Mouse (Mus musculus): ENCODE data around the gene Pheta1.

Pheta1 gene

DNA sequence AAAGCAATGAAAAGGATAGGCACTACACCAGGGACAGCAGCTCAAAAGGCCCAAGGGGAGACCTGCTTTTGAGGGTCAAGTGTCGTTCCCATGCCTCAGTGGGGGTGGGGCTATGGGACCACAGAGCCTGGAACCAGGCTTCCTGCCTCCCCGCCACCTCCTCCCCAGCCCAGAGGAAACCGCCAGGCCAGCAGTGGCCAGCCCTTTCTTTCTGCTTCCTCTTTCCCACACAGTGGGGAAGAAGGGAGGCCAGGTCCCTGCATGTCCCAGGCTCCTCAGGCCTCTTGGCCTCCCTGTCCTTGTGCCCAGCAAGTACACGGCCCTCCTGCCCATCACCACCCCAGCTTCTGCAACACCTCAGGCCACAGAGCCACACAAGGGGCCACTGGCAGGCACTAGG, 24.7 kb upstream of the Pheta1 start:
- DNase-seq (ENCODE audit: low spot score in 2 of 2) = peak in 1 of 2 experiments; percentile 70

DNA sequence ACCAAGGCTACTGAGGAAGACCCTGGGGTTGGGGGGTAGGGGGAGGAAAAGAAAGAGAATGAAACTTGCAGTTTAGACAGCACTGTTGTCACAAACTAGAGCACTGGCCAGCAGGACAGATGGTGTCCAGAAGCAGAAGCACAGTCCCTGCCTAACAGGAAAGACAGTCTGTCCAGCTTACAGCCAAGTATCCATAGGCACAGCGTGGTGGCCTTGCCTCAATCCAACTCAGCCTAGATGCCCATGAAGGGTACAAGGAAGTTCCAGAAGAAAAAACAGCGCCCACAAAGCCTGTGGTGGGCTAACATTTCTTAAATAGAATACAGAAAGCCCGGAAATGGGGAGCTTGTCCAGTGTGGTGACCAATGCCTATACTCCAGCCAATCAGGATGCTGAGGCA, 23.2 kb upstream of the Pheta1 start:
- no peak for DNase-seq (ENCODE audit: low spot score in 2 of 2)

DNA sequence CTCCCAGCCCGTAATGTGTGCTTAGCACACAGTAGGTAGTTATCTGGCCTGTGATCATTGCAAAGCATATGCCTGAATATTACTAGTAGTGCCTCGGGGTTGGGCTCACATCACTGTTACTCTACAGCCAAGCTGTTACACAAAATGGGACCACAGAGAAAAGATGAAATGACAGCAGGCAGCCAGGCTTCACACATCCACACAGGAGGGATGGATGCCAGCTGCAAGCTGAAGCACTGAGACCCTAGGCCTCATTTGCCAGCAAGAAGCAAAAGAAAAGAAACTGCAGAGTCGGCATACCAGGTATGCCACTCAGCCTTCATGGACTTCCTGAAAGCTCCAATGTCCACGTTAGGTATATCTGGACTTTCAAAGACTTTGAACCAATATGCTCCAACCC, 20.9 kb upstream of the Pheta1 start:
- DNase-seq (ENCODE audit: low spot score in 2 of 2) = no peak

DNA sequence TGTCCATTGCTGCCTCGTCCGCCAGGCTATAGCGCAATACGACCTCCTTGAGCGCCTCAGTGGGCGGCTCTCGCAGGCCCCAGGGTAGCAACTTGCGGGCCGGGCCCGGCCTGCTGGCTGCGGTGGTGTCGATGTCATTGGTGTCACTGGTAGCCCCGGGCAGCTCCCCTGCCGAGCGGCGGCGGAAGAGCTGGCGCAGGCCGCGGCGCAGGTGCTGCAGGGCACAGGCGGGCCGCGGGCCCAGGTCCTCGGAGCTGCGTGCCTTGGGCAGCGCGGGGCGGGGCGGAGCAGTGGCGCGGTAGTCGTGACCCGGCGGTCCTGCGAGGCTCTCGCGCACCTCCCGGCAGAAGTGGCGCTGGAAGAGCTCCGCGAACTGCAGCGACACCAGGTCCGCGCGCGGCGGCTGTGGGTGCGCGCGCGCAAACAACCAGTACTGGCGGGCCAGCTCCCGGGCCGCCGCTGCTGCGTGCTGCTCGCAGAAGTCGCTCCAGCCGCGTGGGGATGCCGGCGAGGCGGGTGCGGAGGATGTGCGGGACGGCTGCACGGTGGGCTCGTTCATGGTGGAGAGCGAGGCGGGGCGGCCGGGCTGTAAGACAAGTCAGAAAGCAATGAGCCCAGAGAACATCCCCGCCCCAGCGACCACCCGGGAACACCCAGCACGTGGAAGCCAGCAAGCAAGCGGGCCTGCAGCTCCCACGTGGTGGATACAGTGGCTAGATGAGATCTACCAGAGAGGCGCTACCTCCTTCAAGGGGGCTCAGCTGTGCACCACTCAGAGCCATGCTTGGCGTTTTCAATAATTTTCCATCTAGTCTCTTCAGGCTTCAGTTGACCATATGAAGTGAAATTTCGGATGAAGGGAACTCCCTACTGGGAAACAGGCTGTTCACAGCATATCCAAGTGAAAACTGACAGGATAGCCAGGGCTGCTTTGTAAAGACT, 20.0 kb upstream of the Pheta1 start:
- DNase-seq (ENCODE audit: low spot score in 2 of 2) = no peak

DNA sequence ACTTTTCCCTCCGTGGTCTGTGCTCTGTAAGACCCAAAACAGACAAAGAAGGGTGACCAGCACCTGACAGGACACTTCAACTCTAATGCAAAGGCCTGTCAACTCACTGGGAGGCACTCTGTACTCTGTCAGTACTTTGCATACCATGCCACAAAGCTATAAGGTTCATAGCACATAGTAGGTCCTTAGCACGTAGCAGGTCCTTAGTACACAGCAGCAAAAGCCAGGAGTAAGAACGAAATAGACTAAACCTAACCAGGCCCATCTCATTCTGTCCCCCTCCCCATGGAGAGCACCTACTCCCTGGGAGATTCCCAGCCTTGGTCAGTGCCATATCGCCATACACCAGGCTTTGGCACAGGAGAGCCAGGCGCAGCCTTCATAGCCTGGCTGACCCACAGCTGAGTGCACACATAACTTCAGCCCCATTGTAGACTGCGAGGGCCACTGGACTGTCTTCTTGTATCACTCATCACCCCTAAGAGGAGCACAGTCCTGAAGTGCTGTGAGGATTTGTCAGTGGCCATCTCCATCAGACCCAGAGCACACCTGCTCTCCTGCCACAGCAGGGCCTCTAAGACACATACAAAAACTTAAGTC, 17.7 kb upstream of the Pheta1 start:
- no peak for DNase-seq (ENCODE audit: low spot score in 2 of 2)

DNA sequence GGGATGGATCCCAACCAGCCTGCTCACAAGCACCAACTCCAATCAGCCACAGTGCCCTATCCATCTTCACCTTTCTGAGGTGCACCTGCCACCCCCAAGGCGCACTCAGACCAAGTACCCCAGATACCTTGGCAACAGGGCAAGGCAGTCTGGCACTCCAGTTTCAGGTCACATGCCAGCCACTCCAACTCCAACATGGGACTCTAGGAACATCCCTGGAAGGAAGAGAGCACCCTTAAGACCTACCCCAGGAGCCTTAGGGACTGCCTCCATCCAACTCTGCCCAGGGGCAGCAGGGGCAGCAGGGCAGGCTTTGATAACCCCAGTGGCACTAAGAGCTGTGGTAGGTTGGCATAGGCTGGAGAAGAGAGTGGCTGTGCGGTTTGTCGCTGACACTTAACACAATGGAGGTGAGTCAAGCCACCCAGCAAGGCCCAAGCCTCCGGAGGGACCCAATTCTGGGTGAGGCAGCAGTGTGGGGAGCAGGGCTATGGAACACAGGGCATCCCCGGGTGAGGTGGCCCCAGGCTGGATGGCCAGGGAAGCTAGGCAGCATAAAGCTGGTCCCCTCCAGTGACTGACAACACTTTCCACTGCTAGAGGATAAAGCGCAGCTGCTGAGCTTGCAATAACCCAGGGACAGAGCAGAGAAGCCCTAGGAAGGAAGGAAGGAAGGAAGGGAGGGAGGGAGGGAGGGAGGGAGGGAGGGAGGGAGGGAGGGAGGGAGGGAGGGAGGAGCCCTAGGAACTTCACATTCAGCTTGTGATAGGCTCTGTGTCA, 16.2 kb upstream of the Pheta1 start:
- DNase-seq (ENCODE audit: low spot score in 2 of 2) = no peak

DNA sequence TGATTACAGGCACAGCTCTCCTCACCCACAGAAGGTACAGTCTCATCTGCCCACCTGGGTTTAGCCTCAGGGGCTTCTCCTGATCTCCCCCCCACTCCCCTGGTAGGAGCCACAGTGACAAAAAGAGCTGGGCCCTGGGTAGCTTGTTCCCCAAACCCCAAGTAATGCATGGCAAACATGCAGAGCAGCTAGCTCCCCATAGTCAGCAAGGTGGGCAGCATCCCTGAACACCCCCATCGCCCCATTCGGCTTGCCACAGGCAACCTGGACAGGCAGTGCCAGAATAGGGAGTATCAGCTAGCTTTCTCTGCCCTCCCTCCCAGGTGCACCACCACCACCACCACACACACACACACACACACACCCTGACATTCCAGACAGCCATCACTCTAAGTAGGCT, 15.6 kb upstream of the Pheta1 start:
- no peak for DNase-seq (ENCODE audit: low spot score in 2 of 2)

DNA sequence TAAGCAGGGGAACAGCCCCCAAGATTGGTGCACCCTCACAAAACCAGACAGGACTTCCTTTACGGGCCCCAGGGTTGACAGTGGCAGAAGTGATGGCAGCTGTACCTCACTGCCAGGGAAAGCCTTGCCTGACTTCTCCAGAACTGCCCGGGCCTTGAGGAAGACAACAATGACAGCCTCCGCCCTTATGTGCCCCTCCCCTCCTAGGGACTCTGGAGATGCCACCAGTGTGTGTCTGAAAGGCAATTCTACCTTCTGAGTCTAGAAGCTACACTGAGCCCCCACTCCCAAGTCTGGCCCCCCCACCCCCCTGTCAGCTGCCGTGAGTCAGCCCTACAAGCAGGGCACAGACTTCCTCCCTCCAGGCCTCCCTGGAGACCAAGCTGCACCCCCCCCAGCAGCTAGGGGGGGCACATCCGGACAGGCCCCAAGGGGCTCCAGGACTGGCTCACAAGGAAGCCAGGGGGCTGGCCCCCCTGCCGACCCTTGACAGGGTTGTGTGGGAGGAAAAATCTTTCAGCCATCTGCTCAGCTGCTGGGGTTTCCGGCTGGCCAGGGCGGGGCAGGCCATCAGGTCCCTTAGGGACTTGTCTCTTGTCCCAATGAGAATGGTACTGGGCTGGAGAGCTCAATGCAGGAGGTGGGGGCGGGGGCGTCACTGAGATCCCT, 15.1 kb upstream of the Pheta1 start:
- peak; percentile 83 to 87 for DNase-seq (ENCODE audit: low spot score in 2 of 2)

DNA sequence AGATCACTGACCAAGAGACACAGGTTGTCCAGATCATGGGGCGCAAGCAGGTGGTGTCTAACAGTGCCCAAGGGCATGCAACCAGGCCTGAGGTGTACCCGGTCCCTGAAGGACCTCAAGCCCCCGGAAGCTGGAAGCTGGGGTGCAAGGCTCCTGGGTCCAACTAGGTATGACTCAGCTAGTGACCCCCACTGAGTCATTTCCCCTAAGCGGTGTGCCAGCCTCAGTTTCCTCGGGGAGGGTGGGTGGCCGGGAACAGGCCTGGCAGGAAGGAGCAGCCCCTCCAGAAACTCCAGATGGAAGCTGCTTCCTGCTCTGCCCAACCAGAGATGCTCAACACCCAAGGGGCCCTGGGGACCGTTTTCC, 14.6 kb upstream of the Pheta1 start:
- DNase-seq (ENCODE audit: low spot score in 2 of 2) = no peak

DNA sequence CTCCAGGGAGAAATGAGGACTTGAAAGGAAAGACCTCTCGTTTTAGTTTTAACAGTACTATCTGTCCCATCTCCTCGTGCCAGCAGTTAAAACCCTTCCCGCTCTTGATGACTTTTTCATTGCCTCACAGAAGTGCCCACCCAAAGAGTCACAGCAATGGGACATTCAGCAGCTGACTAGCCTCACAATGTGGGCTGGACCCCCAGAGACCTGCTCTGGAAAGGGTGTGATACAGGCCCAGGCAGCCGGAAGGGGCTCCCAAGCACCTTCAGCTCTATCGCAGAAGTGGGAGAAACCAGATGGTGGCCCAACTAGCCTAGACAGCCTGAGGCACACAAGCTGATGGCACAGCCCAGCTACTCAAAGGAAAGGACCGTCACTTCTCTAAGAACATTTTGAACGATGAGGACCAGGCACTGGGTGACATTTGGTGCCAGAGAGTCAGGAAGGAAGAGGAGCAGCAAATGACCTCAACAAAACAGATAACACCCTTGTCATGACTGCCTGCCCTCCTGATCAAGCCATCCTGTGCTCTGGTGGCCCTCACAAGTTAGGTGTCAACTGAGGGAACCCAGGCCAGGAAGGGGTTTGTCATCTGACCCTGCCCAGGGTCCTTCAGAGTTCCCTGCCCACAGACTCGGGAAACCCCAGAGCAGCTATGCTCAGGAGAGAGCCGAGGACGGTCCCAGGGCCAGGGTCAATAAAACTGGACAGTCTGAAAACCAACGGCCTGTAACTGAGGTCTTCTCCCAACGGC, 13.6 kb upstream of the Pheta1 start:
- DNase-seq (ENCODE audit: low spot score in 2 of 2) = no peak

DNA sequence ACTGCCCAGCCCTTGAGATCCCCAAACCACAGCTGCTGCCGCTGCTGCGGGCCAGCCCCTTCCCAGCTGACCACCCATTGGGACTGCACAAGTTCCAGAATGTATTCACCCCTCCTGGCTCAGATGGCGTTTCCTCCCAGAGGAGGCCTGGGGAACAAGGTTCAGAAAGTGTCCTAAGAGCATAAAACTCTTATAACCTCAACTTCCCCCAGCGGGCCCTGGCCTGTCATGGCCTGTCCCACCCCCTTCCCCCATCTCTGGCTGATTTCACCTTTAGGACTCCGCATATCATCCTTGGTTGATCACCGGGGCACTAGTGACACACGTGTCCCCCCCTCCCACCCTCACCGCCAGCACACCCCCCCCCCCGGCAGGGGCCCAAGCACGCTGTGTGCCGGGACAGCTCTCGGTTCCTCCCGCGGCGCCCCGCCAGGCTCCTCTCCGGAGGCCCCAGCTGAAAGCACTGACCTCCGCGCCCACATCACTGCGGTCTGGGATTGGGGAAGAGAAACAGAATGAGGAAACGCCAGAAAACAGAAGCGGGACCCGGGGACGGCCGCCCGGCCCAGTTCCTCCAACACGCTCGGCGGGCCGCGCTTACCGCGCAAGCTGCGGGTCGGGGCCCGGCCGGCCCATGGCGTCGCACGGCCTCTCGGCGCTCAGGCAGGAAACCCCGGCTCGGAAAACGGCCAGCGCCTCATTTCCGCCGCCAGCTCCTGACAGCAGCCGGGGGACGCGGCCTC, 12.7 kb upstream of the Pheta1 start:
- DNase-seq (ENCODE audit: low spot score in 2 of 2) = peak; percentile 83 to 91

DNA sequence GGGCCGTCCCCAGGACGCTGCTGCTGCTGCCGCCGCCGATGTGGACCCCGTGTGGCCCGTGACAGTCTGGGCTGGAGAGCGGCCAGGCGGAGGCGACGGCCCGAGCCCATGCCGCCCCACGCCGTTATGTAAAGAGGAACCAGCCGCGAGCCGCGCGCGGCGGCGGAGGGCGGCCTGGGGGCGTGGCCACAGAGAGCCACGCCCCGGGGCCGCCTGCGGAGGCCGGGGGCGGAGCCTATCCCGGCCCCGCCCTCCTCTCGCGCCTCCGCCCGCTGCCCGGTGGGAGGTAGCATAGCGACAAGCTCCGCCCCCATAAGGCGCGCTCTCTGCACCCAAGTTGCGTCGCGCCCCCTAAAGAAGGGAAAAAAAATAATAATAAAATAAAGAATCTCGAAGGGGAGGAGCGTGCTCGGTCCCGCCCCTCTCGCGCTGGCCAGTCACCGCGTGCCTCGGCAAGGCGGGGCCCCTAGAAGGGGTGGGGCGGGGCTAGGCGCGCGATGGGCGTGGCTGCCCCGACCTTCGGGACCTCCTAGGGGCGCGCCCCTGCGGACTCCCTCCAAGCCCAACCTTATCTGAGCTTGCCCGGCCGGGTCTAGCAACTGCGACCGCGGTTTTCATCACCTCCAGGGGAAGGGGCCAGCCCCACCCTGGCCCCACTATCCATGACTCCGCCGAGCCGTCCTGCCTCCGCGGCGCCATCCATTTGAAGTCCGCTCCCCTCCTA, 11.9 kb upstream of the Pheta1 start:
- DNase-seq (ENCODE audit: low spot score in 2 of 2) = peak; percentile 95 to 97

DNA sequence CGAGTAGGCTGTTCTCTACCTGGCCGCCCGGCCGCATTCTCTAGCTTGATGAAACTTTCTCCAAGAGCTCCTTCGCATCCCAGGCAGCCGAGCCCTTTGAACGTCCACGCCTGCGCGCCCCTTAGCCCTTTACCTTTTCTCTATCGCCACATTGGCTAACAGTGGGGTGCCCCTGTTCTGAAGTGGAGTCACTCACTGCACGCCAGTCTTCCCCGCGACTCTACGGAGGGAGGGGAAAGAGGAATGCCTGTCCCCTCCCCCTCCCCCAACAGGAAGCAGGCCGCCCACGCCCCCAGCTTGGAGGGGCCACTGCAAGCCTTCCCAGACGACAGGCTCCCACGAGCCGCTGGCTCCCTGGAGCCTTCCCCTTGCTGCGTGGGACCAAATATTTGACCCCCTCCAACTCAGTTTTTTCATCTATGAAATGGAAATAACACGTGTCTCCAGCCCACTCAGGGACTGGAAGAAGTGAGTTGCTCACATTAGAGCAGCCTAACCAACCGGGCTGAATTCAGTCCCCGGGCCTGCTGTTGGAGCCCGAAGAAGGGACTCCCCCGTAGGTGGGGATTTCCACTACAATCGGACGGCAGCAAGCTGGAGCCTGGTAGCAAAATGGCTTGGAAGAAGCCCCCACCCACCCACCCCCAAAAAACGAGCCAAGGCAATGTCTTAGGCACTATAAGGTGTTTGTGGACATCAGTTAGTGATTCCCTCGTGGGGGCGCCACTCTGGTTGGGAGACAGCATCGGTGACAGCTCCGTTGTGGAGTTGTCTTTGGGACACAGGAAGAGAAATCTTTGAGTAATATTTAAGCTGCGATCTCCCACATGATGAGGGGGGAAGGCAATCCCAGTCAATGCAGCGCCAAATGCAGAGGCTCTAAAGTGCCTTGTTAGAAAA, 11.1 kb upstream of the Pheta1 start, which contains the start of gene Sh2b3:
Gene Sh2b3 (minus strand): TSS at position 206 of the 900 bp plus-strand sequence.
- no peak for DNase-seq (ENCODE audit: low spot score in 2 of 2)

DNA sequence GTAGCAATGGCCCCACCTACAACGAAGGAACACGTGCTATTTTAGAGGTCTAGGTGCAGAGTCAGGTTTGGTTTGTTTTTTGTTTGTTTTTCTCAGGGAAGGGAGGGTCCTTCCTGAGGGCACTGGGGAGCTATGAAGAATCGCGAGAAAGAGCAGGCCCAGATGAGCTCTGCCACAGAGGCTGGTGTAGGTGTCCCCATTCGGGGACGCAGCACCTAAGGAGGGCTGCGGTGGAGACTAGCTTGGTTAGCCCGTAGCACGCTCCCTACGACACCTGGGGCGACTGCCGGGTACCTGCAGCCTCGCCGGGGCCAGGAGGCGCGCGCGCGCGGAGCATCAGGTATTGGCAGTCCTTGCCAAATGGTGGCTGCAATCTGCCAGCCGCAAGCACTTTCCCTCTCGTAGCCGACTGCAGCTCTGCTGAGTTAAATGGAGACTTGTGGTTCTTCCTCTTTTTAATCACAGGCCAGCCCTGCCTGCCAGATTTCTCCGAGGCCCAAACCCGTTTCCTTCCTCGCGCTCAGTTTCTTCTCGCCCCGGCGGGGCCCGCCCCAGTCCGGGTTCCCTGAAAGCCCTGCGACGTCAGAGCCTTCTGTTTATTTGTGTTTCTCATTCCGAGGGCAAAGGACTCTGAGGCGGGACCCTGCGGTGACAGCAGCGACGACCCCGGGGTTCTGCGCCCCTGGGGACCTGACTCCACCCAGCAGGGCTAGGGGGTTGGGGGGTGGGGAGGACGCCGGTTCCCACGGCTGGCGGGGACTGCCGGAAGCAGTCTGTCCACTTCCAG, 10.2 kb upstream of the Pheta1 start:
- peak; percentile 74 to 85 for DNase-seq (ENCODE audit: low spot score in 2 of 2)

DNA sequence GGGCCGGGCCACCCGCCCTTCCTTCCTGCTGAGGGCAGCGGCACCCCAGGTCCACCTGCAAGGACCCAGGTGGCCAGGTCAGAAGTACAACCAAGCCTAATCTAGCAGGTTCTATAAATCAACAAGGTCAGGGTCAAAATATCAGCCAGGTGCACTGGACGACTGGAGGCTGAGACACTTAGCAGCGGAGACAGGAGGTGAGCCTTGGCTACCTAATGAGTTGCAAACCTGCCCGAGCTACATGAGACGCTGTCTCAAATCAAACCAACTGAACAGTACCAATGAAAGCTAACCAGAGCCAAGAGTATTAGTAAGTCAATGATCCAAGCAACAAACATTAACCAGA, 9.7 kb upstream of the Pheta1 start:
- DNase-seq (ENCODE audit: low spot score in 2 of 2) = no peak

DNA sequence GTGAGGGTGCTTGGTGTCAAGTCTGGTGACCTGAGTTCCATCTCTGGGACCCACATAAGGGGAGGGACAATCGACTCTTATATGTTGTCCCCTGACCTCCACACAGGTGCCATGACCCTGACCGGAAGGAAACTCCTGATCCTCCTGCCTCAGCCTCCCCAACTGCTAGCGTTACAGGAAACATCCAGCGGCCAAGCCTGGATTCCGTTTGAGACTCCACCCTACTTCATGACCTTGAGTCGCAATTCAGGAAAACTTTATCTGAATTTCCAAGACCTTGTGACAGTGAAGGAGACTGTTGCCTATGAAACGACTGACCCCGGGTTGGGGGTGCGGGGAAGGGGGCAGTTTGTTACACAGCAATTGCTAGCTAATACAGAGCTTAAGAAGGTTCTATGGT, 7.3 kb upstream of the Pheta1 start:
- no peak for DNase-seq (ENCODE audit: low spot score in 2 of 2)

DNA sequence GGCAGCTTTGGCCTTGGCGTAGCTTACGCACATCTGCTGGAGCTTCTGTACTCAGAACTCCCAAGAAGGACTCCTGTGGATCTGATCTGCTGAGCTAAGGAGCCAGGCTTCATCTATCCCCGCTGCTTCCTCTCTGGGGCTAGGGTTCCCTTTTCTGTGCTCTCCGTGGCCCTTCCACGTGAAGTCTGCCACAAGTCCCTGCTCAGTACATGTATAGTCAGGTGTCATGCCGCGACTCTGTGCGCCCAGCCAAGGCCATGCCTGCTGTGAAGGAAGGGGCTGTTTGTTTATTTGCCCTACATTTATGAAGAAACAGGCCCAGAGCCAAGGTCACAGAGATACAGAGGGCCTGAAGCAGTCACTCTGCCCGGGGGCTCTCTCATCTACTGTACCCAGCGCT, 6.8 kb upstream of the Pheta1 start:
- DNase-seq (ENCODE audit: low spot score in 2 of 2) = no peak

DNA sequence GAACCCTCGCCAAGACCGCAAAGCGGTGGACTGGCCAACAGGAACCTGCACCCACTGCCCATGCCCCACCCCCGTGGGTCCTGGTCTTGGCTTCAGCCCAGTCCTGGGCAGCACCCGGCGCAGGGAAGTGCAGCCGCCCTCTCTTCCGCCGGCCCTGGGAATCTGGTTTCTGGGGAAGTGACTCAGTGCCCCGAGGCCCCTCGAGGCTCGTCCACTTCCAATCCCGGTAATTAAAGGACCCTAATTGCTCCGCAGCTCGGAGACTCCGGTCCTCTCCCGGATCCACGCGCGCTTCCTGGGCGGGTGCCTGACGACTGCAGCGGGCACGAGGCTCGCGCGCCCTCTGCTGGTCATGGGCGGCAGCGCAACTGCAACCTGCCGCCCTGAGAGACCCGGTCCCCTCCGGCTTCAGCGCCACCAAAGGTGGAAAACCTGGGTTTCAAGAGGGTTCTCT, 6.1 kb upstream of the Pheta1 start:
- DNase-seq (ENCODE audit: low spot score in 2 of 2) = peak; percentile 81 to 96

Data from spleen, postnatal 4 days (tissue).